Mouse (Mus musculus): ENCODE data around the gene Zfp260.
A peak's percentile ranks its signal among the peaks of the same experiment; 100 is the strongest.
"Not testable (repeated sequence)": the region's sequence is repeated elsewhere in the genome, so short reads cannot be mapped to it uniquely, and the experiment has no call there.

Gene Zfp260

DNA sequence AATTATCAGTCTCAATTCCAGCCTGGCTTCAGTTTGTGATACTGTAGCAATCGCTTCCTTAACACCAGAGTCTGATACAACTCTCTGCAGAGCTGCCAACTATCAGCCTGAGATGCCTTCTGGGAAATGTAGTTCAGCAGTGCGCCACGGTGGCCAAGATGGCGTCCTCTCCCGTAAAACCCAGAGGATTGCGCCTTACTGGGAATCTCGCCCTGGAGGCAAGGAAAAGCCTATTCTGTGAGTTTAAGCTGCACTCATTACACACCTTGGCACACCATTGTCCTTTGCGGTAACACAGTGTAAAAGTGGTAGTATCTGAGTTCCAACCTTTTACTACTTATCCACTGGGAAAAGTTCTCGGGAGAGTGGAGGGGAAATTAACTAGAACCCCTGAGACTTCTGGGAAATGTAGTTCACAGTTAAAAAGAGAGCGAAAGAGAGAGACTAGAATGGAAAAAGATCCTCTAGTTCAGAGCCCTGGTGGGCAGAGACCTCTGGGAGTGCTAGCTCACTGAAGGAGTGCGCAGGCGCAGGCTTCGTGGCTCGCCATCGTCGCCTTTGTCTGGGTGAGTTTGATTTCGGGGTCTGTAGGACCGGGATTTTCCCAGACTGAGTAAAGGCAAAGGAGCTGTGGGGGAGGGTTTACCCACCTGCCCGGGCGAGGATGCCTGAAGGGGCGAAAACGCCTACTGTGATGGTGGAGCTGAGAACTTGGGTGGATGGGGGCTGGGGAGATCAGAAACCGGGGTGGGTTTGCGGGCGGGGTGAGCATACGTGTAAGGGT lies at the start of gene Zfp260:
Zfp260 (plus strand) TSS at position 132 of the 784 bp plus-strand sequence.
- DNase-seq (ENCODE audit: low spot score): peak; percentile 98

DNA sequence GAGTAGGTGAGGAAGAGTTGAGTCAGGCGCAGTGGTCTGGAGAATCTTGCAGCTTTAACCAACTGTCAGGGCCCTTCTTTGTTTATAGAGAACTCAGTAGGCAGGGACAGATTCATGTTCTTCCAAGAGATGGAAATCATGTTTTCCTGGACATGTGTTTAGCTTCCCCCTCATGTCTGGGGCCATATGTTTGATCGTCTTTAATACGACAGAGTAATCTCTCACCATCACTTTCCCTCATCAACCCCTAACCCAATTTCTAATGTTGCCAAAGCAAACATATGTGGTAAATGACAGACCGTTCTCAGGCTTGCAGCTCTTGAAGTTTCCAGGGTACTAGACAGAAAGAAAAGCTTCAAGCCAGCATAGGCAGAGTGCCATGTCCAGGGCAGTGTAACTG lies 46.5 kb upstream of the Zfp260 start:
- no peak for DNase-seq (ENCODE audit: low spot score)

DNA sequence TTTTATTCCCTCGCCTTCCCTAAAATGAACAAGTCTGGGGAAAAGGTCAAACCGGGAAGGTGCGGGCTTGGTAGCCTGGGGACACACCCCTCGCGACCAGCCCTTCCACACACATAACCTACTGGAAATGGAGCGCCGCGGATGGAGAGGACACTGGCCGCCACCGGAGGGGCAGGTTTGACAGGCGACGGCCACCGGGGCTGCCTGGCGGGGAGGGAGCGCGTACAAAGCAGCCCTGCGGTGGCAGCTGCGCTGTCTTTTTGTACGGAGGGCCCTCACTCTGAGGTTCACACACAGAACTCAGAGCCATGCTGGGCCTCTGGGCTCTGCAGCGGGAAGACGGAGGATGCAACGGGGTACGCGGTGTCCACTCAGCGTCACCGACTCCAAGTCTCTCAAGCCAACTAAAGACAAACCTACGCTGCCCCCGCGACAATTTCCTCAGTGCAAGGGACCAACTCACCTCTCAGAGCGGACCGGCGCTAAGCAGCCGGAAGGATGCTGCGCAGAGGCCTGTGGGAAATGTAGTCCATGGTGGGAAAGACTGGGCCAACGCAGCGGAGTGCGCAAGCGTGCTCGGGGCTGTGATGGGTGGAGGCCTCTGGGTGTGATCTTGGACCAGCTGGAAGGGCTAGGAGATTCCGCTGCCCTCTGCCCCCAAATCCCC lies 43.6 kb upstream of the Zfp260 start, which contains the start of gene Zfp14:
Zfp14 (minus strand) TSS at position 499 of the 667 bp plus-strand sequence.
- DNase-seq (ENCODE audit: low spot score): peak; percentile 96

DNA sequence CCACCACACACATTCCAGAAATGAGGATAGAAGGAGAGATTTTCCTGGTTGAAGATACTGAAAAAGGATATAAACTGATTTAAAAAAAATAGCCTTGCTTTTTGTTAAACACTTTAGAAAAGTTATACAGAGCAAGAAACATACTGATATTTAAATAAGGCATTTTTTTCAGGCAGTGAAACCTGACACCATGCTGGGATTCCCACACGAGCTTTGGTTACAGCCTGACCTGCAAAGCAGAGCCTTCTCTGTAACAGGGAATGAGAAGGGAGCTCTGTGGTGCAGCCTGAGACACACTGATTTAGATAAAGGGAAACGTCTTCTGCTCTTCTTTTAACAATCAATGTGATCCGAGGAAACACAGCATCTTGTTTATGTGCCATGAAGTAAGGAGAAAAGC lies 41.0 kb upstream of the Zfp260 start:
- peak; percentile 47 for DNase-seq (ENCODE audit: low spot score)

DNA sequence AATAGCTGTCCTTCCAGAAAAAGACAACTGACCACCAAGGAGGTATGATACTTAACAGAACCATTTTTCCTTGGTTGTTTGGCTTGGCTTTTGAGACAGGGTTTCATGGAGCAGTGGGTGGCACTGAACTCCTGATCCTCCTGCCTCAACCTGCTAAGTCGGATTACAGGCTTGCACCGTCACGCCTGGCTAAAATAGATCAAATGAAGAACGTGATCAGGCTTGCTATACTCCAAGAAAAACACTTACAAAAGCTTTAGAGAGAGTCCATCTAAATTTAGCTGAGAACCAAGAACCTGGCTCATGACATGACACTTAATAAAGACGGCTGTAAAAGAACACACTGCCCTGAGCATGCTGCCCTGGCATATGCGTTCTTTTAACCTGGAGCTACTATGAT lies 34.2 kb upstream of the Zfp260 start:
- DNase-seq (ENCODE audit: low spot score): no peak

DNA sequence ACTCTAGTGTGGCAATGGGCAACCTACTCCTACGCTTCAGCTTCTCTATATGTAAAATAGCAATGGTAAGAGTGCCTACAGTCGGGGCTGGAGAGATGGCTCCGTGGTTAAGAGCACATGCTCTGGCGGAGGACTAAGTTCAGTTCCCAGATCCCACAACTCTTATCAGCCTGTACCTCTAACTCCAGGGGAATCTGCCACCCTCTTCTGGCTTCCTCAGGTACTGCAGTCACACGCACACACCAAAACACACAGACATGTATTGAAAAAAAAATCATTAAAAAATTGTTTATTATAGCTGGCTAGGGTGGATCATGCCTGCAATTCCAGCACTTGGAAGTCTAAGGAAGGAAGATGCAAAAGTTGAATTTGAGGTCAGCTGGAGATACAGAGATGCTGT lies 32.1 kb upstream of the Zfp260 start:
- DNase-seq (ENCODE audit: low spot score): no peak

DNA sequence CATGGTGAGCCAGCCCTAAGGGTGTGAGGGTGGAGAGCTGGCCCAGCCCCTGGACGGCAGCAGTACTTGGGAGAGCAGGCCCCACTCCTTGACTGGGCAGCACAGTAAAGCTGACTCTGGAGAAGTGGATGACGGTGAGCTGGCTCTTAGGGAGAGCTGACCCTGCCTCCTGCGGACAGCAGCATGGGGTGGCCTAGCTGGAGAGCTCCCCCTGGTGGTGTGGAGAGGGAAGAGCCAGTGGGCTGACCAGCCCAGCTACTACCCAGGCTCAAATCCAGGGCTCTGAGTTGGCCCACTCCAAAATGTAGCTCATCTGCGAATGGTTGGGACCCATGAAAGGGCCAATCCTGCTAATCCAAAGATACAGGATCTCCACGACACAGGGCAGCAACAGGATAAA lies 30.0 kb upstream of the Zfp260 start:
- DNase-seq (ENCODE audit: low spot score): no peak

DNA sequence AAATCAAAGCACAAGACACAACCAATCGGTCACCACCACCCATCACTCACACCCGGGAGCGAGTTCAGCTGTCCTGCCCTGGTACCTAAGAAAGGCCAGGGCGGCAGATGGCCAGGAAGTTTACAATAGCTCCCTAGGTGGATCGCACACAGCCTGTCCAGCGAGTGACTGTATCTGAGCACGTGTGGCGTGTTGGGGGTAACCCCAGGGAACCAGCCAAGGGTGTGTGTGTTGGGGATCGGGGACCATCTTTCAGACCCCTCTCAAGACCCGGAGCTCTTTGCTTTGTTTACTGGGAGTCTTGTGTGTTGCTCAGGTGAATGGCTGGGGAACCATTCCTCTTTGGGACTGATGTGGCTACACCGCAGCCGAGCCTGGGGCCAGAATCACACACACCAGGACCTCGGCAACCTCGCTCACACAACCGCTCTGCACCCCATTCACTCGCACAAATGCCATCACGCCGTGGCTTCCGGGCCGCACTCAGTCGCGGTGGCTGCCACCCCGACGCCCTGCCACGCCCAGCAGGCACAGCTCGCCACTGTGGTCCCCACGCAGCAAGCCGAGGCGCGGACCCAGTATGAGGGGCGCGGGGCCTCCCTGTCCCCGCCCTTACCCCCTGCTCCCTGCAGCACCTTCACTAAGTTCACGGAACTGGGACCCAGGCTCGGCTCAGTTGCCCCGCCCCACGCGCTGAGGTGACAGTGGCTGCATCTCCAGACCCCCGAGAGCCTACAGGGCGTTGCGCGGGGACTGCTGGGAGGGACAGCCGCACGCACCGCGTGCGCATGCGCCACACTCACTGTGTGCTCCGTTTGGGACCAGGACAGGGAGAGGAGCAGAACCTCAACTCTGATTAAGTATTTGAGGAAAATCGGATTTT lies 22.2 kb upstream of the Zfp260 start, which contains the start of gene Zfp82:
Zfp82 (minus strand) TSS at position 755 of the 883 bp plus-strand sequence.
- DNase-seq (ENCODE audit: low spot score): peak; percentile 96

DNA sequence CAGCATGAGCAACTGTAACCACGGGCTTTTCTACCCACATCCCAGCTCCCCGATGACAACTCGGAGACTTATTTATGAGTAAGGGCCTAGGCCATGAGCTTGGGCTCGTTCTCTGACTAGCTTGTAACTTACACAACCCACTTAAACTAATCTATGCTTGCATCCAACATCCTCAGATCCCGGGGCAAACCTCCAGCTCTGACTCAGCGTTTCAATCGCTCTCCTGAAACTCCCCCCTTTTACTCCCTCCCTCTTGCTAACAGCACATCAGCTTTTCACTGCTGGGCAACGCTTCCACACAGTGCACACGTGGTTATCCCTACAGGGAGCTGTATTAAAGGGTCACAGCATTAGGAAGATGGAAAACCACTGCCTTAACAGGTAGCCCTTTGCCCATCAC lies 8.1 kb upstream of the Zfp260 start:
- no peak for DNase-seq (ENCODE audit: low spot score)

DNA sequence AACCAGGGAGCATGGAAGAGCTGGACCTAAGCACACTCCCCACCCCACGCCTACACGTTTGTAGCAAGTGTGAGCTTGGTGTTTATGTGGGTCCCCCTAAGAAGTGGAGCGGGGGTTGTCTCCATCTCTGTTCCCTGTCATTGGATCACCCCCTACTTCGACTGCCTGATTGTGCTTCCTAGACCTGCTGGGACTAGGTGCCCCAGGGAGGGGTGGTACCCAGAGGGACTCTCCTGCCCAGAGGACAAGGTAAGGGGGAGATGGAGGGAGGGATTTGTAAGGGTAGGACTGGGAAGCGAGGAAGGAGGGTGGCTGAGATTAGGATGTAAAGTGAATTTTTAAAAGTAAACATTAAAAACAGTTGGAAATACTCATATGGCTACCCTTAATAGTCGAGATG lies 5.2 kb upstream of the Zfp260 start:
- no peak for DNase-seq (ENCODE audit: low spot score)

DNA sequence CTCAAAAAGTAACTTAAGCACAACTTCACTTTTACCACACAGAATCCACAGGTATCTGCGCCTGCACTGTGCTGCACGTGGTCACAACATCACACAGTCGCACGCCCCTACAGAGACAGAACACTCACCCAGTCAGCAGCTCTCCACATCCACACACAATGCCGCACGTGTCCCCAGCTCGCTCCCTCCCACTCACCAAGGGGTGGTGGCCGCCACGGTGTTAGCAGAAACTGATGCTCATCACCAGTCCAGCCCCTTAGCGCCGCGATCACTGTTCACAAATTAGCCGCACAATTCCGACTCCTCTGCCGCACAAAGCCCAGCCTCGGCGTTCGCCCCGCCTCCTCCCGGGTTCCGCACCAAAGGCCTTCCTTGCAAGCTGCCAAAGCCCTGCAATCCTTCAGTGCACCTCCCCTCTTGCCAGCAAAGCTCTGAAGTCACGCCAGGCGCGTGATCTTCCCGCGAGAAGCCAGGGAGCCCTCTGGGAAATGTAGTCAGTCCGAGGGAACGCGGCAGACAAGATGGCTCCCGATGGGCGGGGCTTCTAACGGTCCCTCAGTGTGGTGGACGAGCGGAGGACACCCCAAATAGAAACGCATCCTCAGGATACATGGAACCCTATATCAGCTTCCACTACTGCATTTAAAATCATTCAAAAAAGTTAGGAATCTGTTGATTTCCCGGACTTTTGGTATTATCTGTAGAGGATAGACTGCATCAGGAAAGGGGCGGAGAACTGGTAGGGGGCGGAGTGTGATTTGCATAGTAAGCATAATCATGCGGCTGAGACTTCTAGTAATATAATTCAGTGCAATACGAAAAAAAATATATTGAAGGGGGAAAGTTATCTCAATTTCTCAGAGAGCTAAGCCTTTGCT lies 4.2 kb upstream of the Zfp260 start, which contains the start of the genes Gm26920 and Zfp566:
Gm26920 (minus strand) TSS at position 319 of the 878 bp plus-strand sequence.
Zfp566 (minus strand) TSS at position 436 of the 878 bp plus-strand sequence.
- DNase-seq (ENCODE audit: low spot score): peak; percentile 99

DNA sequence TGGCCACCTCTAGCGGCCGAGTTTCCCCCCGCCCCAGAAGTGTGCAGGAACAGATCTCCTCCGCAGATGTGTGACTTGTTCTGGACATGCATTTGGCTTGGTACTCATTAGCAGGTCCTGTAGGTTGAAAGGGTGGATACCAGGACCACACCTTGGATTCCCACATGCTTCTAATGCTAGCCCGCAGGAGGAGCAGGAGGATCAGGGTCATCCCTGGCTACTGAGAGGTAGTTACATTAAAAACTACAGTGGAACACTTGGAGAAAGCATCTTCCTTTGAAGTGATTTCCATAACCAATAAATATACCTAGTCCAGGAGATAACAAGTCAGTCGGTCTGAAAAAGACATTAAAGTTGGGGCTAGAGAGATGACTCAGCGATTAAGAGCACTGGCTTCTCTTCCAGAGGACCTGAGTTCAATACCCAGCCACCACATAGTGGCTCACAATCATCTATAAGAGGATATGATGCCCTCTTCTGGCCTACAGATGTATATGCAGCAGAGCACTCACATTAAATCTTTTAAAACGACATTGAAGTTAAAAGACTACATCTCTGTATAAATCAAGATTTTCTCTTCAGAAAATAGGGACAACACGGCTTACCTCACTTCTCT lies 3.5 kb upstream of the Zfp260 start:
- peak; percentile 73 for DNase-seq (ENCODE audit: low spot score)

DNA sequence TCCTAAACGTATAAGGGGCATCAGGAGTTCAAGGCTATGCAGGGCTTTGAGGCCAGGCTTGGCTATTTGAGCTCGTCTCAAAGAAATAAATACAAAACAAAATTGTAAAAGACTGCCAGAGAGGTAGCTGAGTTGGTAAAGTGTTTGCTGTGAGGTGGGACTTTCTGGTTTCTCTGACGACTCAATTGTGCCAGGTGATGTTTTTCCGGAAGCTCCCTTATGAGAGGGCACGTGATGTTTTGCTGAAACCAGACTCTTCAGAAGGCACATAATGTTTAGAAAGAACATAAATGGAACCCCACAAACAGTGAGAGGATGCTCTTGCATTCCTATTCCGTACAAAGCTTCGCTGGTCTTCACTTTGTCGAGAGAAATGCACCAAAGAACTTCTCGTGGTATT lies 1.9 kb upstream of the Zfp260 start:
- no peak for DNase-seq (ENCODE audit: low spot score)

DNA sequence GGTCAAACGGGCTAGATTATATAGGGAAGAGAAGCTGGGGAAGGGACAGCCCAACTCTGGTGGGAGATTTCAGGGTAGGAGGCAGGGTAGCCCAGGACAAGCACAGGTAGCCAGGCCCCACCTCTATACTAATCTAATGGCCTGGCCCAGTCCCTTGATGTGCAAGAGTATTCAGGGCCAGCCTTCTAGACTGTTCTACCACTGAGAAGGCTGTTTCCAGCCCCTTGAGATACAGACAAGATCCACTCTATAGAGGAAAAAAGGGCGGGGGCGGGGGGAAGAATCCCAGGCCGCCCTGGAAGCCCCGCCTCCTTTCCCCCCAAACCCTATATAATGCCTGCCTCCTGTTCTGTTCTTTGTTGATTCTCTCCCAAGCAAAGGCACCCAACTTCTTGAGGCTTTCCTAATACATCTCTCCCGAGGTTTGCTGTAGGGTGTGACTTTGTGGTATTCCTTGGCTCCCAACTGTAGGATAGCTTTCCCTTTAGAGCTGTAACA lies 610 bp upstream of the Zfp260 start:
- no peak for DNase-seq (ENCODE audit: low spot score)

DNA sequence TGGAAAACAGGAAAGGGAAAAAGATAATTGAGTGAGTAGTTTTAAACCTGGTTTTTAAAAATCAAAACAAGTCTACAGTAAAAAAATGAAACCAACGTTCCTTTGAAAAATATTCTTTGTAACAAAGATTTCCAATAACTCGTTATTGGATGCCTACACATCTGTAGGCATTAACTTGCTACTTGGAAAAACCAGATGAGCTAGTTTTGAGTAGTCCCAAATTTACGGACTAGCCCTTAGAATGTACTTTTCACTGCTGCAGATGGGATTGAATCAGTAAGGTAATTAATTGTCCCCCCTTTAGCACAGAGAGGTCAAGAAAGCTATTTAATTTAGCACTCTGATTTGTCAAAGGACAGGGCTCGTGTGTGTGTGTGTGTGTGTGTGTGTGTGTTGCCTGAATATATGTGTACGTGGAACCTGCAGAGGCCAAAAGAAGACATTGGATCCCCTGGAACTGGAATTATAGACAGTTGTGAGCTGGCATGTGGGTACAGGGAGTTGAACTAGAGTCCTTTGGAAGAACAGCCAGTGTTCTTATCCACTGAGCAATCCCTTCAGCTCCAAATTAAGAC lies 1.1 kb downstream of the Zfp260 start:
- peak; percentile 24 for DNase-seq (ENCODE audit: low spot score)

DNA sequence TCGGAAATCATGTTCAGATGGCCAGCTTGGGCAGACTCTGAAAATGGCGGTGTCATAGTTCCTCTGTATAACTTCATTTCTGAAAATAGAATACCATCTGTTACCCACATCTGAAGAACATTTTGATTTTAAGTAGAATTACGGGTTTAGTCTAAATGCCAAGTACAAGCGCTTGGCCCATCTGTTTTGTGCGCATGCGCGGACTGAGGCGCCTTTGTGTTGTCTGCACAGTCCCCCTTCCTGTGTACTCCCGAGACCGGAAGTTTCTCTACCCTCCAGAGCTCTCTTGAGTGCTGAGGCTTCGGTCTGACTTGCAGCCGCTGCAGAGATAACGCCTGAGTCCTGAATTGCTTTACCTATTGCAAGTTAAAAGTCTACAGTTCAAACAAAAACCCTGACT lies 4.7 kb downstream of the Zfp260 start:
- no peak for DNase-seq (ENCODE audit: low spot score)

DNA sequence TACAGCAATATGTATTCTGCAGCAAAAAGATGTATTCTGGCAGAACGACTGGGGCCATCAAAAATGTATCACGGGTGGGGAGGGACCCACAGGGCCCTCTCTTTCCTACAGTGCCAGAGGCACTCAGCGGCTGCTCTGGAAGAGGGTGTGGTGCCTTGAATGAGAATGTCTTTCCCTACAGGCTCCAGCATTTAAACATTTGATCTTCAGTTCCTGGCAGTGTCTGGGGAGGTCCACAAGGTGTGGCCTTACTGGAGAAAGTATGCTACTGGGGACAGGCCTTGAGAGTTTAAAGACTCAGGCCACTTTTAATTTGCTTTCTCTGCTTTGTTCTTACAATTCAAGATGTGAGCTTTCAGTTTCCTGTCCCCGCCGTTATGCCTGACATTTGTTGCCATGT lies 21.5 kb downstream of the Zfp260 start:
- DNase-seq (ENCODE audit: low spot score): no peak

DNA sequence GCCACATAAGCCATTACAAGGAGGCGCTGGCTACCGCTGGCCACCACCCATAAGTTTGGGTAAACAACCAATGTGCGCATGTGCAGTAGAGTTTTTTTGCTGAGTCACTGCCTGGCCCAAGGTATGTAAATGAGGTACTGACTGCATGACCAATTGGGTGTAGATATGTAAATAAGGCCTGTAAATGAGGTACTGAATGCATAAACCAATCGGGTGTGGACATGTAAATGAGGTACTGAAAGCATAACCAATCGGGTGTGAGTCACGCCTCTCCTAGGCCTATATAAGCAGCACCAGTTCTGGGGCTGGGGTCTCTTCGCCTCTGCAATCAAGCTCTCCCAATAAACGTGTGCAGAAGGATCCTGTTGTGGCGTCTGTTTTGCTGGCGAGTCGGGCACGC lies 23.4 kb downstream of the Zfp260 start:
- not testable (repeated sequence) for DNase-seq (ENCODE audit: low spot score)

DNA sequence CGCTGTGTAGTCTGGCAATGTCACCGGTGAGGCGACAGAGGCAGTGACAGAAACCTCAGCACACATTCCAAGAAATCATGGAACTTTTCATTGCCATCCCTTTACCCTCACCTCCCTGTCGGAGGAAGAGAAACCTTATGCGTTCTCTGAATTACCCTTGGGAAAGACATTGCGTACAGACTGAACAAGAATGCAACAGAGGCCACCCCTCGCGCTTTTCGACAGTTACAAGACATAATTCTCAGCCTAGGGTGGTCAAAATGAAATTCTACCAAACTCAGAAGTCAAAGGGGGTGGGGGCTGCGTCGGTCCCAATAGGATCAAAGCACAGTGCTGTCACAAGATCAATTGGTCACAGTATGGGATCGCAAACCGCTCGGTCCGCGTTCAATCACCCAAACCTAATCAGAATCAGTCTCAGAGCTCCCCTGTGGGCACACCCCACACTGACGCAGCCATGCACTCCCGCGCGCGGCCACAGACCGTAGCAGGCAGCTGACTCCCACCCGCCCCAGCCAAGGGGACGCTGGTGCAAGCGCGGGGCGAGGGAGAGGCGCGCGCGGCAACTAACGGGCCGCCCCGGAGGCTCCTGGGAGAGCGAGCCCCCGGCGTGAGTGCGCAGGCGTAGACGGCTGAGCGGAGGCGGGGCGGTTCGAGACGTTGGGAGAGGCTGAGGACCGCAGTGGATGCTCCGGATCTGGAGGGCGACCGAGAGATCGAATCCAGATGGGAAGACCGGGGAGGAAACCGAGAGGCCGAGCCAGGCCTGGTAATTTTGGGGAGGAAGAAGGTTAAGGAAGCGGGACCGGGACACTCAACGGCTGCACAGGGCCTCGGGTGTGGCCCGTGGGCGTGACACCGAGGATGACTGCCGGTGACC lies 27.0 kb downstream of the Zfp260 start, which contains the start of gene Zfp382:
Zfp382 (plus strand) TSS at position 635 of the 880 bp plus-strand sequence.
- peak; percentile 96 for DNase-seq (ENCODE audit: low spot score)

Measured in embryo, embryonic 10 days (tissue).